Mouse (Mus musculus) ES-E14 (cell line): ENCODE results near the gene Herpud2.

Experiments
- CHD2 ChIP-seq: IDR thresholded peaks from 2 replicates; pipeline ENCODE4 v1.6.1; 2014; ENCODE audit warnings: mild to moderate bottlenecking, low read depth, low read length, inconsistent platforms
- HCFC1 ChIP-seq: IDR thresholded peaks from 2 replicates; pipeline ENCODE4 v1.6.1; 2012; ENCODE audit warnings: low read length, inconsistent platforms, borderline replicate concordance; ENCODE audit not compliant: insufficient read depth
- MAFK ChIP-seq: IDR thresholded peaks from 2 replicates; pipeline ENCODE4 v1.6.1; 2014; ENCODE audit warnings: mild to moderate bottlenecking, low read depth, low read length, inconsistent platforms; ENCODE audit not compliant: insufficient read depth
- ZC3H11A ChIP-seq: IDR thresholded peaks from 2 replicates; pipeline ENCODE4 v1.6.1; 2012; ENCODE audit warnings: low read depth, mild to moderate bottlenecking, inconsistent platforms, low read length, borderline replicate concordance
- ZNF384 ChIP-seq: IDR thresholded peaks from 2 replicates; pipeline ENCODE4 v1.6.1; 2012; ENCODE audit warnings: low read depth, low read length, inconsistent platforms

GRCm38 (mm10) chr9:25132253-25132652, 19.4 kb downstream of the Herpud2 start:
- TF ChIP-seq ZNF384 = no peak
- no peak for TF ChIP-seq CHD2
- no peak for TF ChIP-seq HCFC1
- TF ChIP-seq ZC3H11A = no peak
- no peak for TF ChIP-seq MAFK
